Mouse (Mus musculus) E14TG2a.4 (cell line): ENCODE data around the gene Ninj1.

Experiments used
- CTCF ChIP-seq: conservative IDR thresholded peaks from 2 replicates; pipeline ENCODE4 v1.5.1; 2014; ENCODE audit warnings: low read length
- NANOG ChIP-seq: IDR thresholded peaks from 2 replicates; pipeline ENCODE4 v1.6.1; 2014; ENCODE audit warnings: borderline replicate concordance, low read length, mixed read lengths
- POU5F1 ChIP-seq: IDR thresholded peaks from 2 replicates; pipeline ENCODE4 v1.6.1; 2014; ENCODE audit warnings: low read length, borderline replicate concordance

DNA sequence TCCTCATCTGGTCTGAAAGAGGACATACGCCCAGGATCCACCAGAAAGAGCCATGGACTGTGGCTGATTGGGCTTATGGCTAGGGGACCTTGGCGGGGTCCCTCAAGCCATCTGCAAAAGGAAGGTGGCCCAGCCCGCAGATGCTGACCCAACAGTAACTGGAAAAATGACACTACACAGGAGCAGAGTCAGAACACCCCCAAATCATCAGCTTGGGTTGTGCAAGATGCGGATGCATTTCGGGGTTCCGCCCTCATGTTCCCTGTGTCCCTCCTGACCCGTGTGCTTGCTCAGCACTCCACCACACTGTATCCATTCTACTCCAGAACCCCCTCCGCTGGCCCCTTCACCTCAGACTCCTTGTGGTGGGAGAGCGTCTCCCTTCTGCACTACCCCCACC lies 11.4 kb downstream of the Ninj1 start:
- TF ChIP-seq CTCF (no peak), NANOG (no peak), POU5F1 (no peak)
